Mouse (Mus musculus): Measurements from ENCODE around the gene Ccl6.
A peak's percentile ranks its signal among the peaks of the same experiment; 100 is the strongest.

The Ccl6 gene

GRCm38 (mm10) chr11:83592853-83593252 lies at the start of gene Ccl6:
Gene Ccl6 (minus strand): TSS chr11:83593087.
- peak; percentile 96 for DNase-seq

GRCm38 (mm10) chr11:83641216-83641615 lies 48.3 kb upstream of the Ccl6 start:
- peak; percentile 67 for DNase-seq

- DNase-seq: peak; percentile 94
Measured at GRCm38 (mm10) chr11:83640141-83640540, 47.3 kb upstream of the Ccl6 start.

- peak; percentile 73 for DNase-seq
Measured at GRCm38 (mm10) chr11:83639533-83639932, 46.6 kb upstream of the Ccl6 start.

GRCm38 (mm10) chr11:83638934-83639333 lies 46.0 kb upstream of the Ccl6 start:
- peak; percentile 86 for DNase-seq

GRCm38 (mm10) chr11:83636742-83637235 lies 43.9 kb upstream of the Ccl6 start:
- peak; percentile 73 for DNase-seq

- no peak for DNase-seq
Measured at GRCm38 (mm10) chr11:83634898-83635297, 42.0 kb upstream of the Ccl6 start.

- no peak for DNase-seq
Measured at GRCm38 (mm10) chr11:83634425-83634824, 41.5 kb upstream of the Ccl6 start.

GRCm38 (mm10) chr11:83632744-83633143 lies 39.9 kb upstream of the Ccl6 start:
- no peak for DNase-seq

- peak; percentile 94 for DNase-seq
Measured at GRCm38 (mm10) chr11:83631065-83631464, 38.2 kb upstream of the Ccl6 start.

- no peak for DNase-seq
Measured at GRCm38 (mm10) chr11:83630630-83631029, 37.7 kb upstream of the Ccl6 start.

GRCm38 (mm10) chr11:83628808-83629207 lies 35.9 kb upstream of the Ccl6 start:
- no peak for DNase-seq

GRCm38 (mm10) chr11:83623586-83623985 lies 30.7 kb upstream of the Ccl6 start:
- no peak for DNase-seq

GRCm38 (mm10) chr11:83619037-83619436 lies 26.1 kb upstream of the Ccl6 start:
- DNase-seq: no peak

- no peak for DNase-seq
Measured at GRCm38 (mm10) chr11:83618238-83618637, 25.4 kb upstream of the Ccl6 start.

GRCm38 (mm10) chr11:83616586-83616985 lies 23.7 kb upstream of the Ccl6 start:
- DNase-seq: peak; percentile 90

GRCm38 (mm10) chr11:83610900-83611299 lies 18.0 kb upstream of the Ccl6 start:
- DNase-seq: peak; percentile 85

- DNase-seq: peak; percentile 30
Measured at GRCm38 (mm10) chr11:83606396-83606795, 13.5 kb upstream of the Ccl6 start.

- no peak for DNase-seq
Measured at GRCm38 (mm10) chr11:83605535-83605934, 12.6 kb upstream of the Ccl6 start.

GRCm38 (mm10) chr11:83604698-83605097 lies 11.8 kb upstream of the Ccl6 start:
- peak; percentile 50 for DNase-seq

- DNase-seq: no peak
Measured at GRCm38 (mm10) chr11:83603399-83603798, 10.5 kb upstream of the Ccl6 start.

- DNase-seq: peak; percentile 50
Measured at GRCm38 (mm10) chr11:83600576-83600975, 7.7 kb upstream of the Ccl6 start.

- peak; percentile 51 for DNase-seq
Measured at GRCm38 (mm10) chr11:83598991-83599390, 6.1 kb upstream of the Ccl6 start.

- DNase-seq: peak; percentile 16
Measured at GRCm38 (mm10) chr11:83598207-83598837, 5.4 kb upstream of the Ccl6 start.

GRCm38 (mm10) chr11:83597796-83598195 lies 4.9 kb upstream of the Ccl6 start:
- peak; percentile 64 for DNase-seq
